Comparison of ENCODE assay signal across 10 mouse cellular contexts in genomic region chr8:45469507-45470178, GRCm38 (mm10). TPM values are rescaled to one million over a fixed set of nuclear protein-coding genes. Genes with fewer than 3 reads are reported as not detected.
DNase-seq lines count a peak whose midpoint lies in the region; ATAC-seq and TF ChIP-seq lines count a peak whose summit lies in the region.
"Had no signal": no experiment of that assay in that cellular context is flagged by ENCODE, and none has a peak within 500 bp of the region (broad histone marks: within the 10 kb centered on the region; RNA-seq: fewer than 3 reads in every experiment).

No protein-coding gene starts in this region.

- no peaks in the 10 kb centered on the region for H3K9me3 ChIP-seq in hindbrain, embryonic 16.5 days (ENCODE audit: control insufficient read depth, low read length)
- H3K9me3 ChIP-seq in hindbrain, embryonic 12.5 days (replicated peaks) = no peaks in the 10 kb centered on the region
- H3K9me3 ChIP-seq: embryonic facial prominence, embryonic 13.5 days; midbrain, embryonic 12.5 days had no signal

- DNase-seq in adrenal gland, postnatal 25 days = peak; percentile 53
- peak; percentile 75 for DNase-seq in kidney, adult 2 months
- peak; percentile 50 for DNase-seq in lung, postnatal 25 days (ENCODE audit: low spot score)
- DNase-seq in right cerebral cortex, postnatal 14 days = no peak
- DNase-seq in embryo, embryonic 9.5 days (ENCODE audit: extremely low spot score) = no peak
- no peak for DNase-seq in layer of hippocampus, adult 2 months (ENCODE audit: low spot score in 2 of 2)

- no peaks in the 10 kb centered on the region for H3K27me3 ChIP-seq in hindbrain, embryonic 16.5 days (replicated peaks; ENCODE audit: control insufficient read depth, insufficient read depth, low read length)
- H3K27me3 ChIP-seq in hindbrain, embryonic 12.5 days = no peaks in the 10 kb centered on the region
- no peaks in the 10 kb centered on the region for H3K27me3 ChIP-seq in kidney, adult 2 months (replicated peaks; ENCODE audit: control insufficient read depth, insufficient read depth, low read length)
- H3K27me3 ChIP-seq: embryonic facial prominence, embryonic 13.5 days; midbrain, embryonic 12.5 days had no signal

- WGBS in hindbrain, embryonic 16.5 days = 56% methylated on average over 8 of the region's 8 CpGs
- WGBS in hindbrain, embryonic 12.5 days = 72% methylated on average over 8 of the region's 8 CpGs
- 53% methylated on average over 8 of the region's 8 CpGs for WGBS in kidney, adult 2 months

- no peak overlapping the region for H3K27ac ChIP-seq in hindbrain, embryonic 16.5 days (ENCODE audit: low read depth, low read length)
- no peak overlapping the region for H3K27ac ChIP-seq in hindbrain, embryonic 12.5 days
- no peak overlapping the region for H3K27ac ChIP-seq in kidney, adult 2 months (ENCODE audit: insufficient read depth, low read depth, low read length)
- H3K27ac ChIP-seq in layer of hippocampus, adult 2 months = no peak overlapping the region
- H3K27ac ChIP-seq: embryonic facial prominence, embryonic 13.5 days; midbrain, embryonic 12.5 days had no signal

- no peaks in the 10 kb centered on the region for H3K36me3 ChIP-seq in hindbrain, embryonic 16.5 days (ENCODE audit: control insufficient read depth, insufficient read depth, low read length)
- no peaks in the 10 kb centered on the region for H3K36me3 ChIP-seq in hindbrain, embryonic 12.5 days
- no peaks in the 10 kb centered on the region for H3K36me3 ChIP-seq in kidney, adult 2 months (ENCODE audit: control insufficient read depth, insufficient read depth, low read length)
- H3K36me3 ChIP-seq: embryonic facial prominence, embryonic 13.5 days; midbrain, embryonic 12.5 days had no signal

- TF ChIP-seq POLR2A in kidney, adult 2 months (IDR thresholded peaks at IDR 0.05; ENCODE audit: low read depth, low read length) = no peak

- no peak overlapping the region for H3K4me2 ChIP-seq in hindbrain, embryonic 16.5 days (ENCODE audit: low read length)
- H3K4me2 ChIP-seq in hindbrain, embryonic 12.5 days (replicated peaks) = no peak overlapping the region
- H3K4me2 ChIP-seq: embryonic facial prominence, embryonic 13.5 days; midbrain, embryonic 12.5 days had no signal

- ATAC-seq in hindbrain, embryonic 16.5 days = peak; percentile 60
- no peak for ATAC-seq in hindbrain, embryonic 12.5 days (ENCODE audit: low FRiP score)

- no peak overlapping the region for H3K4me3 ChIP-seq in hindbrain, embryonic 16.5 days (ENCODE audit: low read length)
- H3K4me3 ChIP-seq in hindbrain, embryonic 12.5 days = no peak overlapping the region
- H3K4me3 ChIP-seq in kidney, adult 2 months (ENCODE audit: insufficient read depth, low read depth, low read length) = no peak overlapping the region
- no peak overlapping the region for H3K4me3 ChIP-seq in layer of hippocampus, adult 2 months
- H3K4me3 ChIP-seq: embryonic facial prominence, embryonic 13.5 days; midbrain, embryonic 12.5 days had no signal

- H3K9ac ChIP-seq in hindbrain, embryonic 16.5 days (ENCODE audit: low read depth, low read length) = no peak overlapping the region
- no peak overlapping the region for H3K9ac ChIP-seq in hindbrain, embryonic 12.5 days
- H3K9ac ChIP-seq: embryonic facial prominence, embryonic 13.5 days; midbrain, embryonic 12.5 days had no signal

- TF ChIP-seq CTCF in kidney, adult 2 months (conservative IDR thresholded peaks at IDR 0.05; ENCODE audit: insufficient read depth, insufficient read length, low read depth, low read length) = no peak
- TF ChIP-seq CTCF in layer of hippocampus, adult 2 months (conservative IDR thresholded peaks at IDR 0.05) = no peak

- H3K4me1 ChIP-seq in hindbrain, embryonic 16.5 days (ENCODE audit: control insufficient read depth, insufficient read depth, low read depth, low read length) = no peaks in the 10 kb centered on the region
- H3K4me1 ChIP-seq in hindbrain, embryonic 12.5 days = no peaks in the 10 kb centered on the region
- H3K4me1 ChIP-seq in kidney, adult 2 months (ENCODE audit: control insufficient read depth, insufficient read depth, low read length) = no peaks in the 10 kb centered on the region
- H3K4me1 ChIP-seq: embryonic facial prominence, embryonic 13.5 days; midbrain, embryonic 12.5 days had no signal

RNA-seq across cellular contexts. Expression of gene Sorbs2, which starts 37.9 kb away (rescaled TPM):
- polyA plus RNA-seq in hindbrain, embryonic 16.5 days (2015; fragmentation: Nextera tagmentation; extraction: Ambion mirVana) = 40.8 and 53.1 TPM in 2 replicates
- polyA plus RNA-seq in hindbrain, embryonic 12.5 days (2016; fragmentation: Nextera tagmentation; extraction: Ambion mirVana) = 81.7 and 89.5 TPM in 2 replicates
- total RNA-seq in adrenal gland, postnatal 25 days (2021) = 125 and 131 TPM in 2 replicates
- polyA plus RNA-seq in kidney, adult 2 months (2012; rRNA removed) = 13.9 and 22.1 TPM in 2 replicates
- 100 to 1,000 TPM; 192 to 195 TPM for total RNA-seq in layer of hippocampus, adult 2 months (2021)

RNA-seq across cellular contexts. Expression of gene Tlr3, which starts 58.8 kb away (rescaled TPM):
- 0.80 and 1.4 TPM in 2 replicates for polyA plus RNA-seq in hindbrain, embryonic 16.5 days (2015; fragmentation: Nextera tagmentation; extraction: Ambion mirVana)
- 1.1 and 1.4 TPM in 2 replicates for polyA plus RNA-seq in hindbrain, embryonic 12.5 days (2016; fragmentation: Nextera tagmentation; extraction: Ambion mirVana)
- 7.7 and 9.0 TPM in 2 replicates for total RNA-seq in adrenal gland, postnatal 25 days (2021)
- 4.5 and 4.6 TPM in 2 replicates for polyA plus RNA-seq in kidney, adult 2 months (2012; rRNA removed)
- 10 to 100 TPM in 1 of 2 experiments, 1 to 10 TPM in 1; 7.6 to 10.5 TPM for total RNA-seq in layer of hippocampus, adult 2 months (2021)

Comparison
In these comparisons a context has a peak if more than half of its experiments do, and no peak if none do; other contexts are left out.
1. DNase-seq: peak in adrenal gland, postnatal 25 days (single experiment), kidney, adult 2 months (single experiment) and lung, postnatal 25 days (single experiment); none in right cerebral cortex, postnatal 14 days (single experiment), embryo, embryonic 9.5 days (single experiment) and layer of hippocampus, adult 2 months (0 of 2).